Mouse (Mus musculus) spleen, adult 2 months (tissue): Measurements from ENCODE around the gene Mrrf. TPM values are rescaled to one million over a fixed set of nuclear protein-coding genes. Genes with fewer than 3 reads are reported as not detected.

Experiments
- DNase-seq, 2 experiments: peaks; one replicate each; pipeline versions ENCODE4 v3.0.0 to v3.0.0-alpha.2; 2012 to 2021; ENCODE audit warnings: low spot score in 2 of 2, low read depth in 1 of 2
- H3K27ac ChIP-seq: fragments of 200-500 bp; 2 replicates; pipeline ENCODE4 v1.5.1; 2012; ENCODE audit warnings: low read length, inconsistent platforms; ENCODE audit not compliant: insufficient read depth
- H3K27me3 ChIP-seq: fragments of 200-500 bp; 2 replicates; pipeline ENCODE4 v1.6.1; 2012; ENCODE audit warnings: mild to moderate bottlenecking, moderate library complexity, low read length, inconsistent platforms; ENCODE audit not compliant: control insufficient read depth, insufficient read depth
- H3K36me3 ChIP-seq: fragments of 200-500 bp; 2 replicates; pipeline ENCODE4 v1.6.1; 2012; ENCODE audit warnings: mild to moderate bottlenecking, low read length, inconsistent platforms; ENCODE audit not compliant: control insufficient read depth, insufficient read depth
- H3K4me1 ChIP-seq: fragments of 200-500 bp; 2 replicates; pipeline ENCODE4 v1.6.1; 2011; ENCODE audit warnings: inconsistent platforms; ENCODE audit not compliant: control insufficient read depth, insufficient read depth, insufficient read length
- H3K4me3 ChIP-seq: fragments of 200-500 bp; 2 replicates; pipeline ENCODE4 v1.5.1; 2011; ENCODE audit warnings: mild to moderate bottlenecking, inconsistent platforms; ENCODE audit not compliant: insufficient read depth, insufficient read length; ENCODE audit errors: extremely low read depth
- CTCF ChIP-seq: fragments of 200-500 bp; IDR thresholded peaks from 2 replicates; pipeline ENCODE4 v1.5.1; 2011; ENCODE audit warnings: mild to moderate bottlenecking, inconsistent platforms; ENCODE audit not compliant: insufficient read depth, insufficient read length, insufficient replicate concordance; ENCODE audit errors: extremely low read depth
- POLR2A ChIP-seq: fragments of 200-500 bp; IDR thresholded peaks from 2 replicates; pipeline ENCODE4 v1.6.1; 2011; ENCODE audit warnings: low read depth, low read length, inconsistent platforms
- WGBS: fragments of 180-500 bp; shearing (Covaris S2); methylation state at CpG from one replicate; pipeline ENCODE4 v1.1.7; 2018; 5-methylcytosine and 5-hydroxymethylcytosine counted together
- polyA plus RNA-seq: library from polyadenylated mRNA; depleted of rRNA; stranded (reverse); fragments of >200 nt; gene quantifications from 2 replicates; pipeline ENCODE4 v1.2.3, GENCODE M21; 2012

Gene Mrrf
- polyA plus RNA-seq, 1 experiment: 13.4 TPM

GRCm38 (mm10) chr2:36197919-36198881, 62.0 kb downstream of the Mrrf start:
- no peaks in the 10 kb centered on the region for H3K36me3 ChIP-seq
- no peak overlapping the region for H3K27ac ChIP-seq
- TF ChIP-seq CTCF: no peak
- TF ChIP-seq POLR2A: no peak
- peaks cover 3% of the 10 kb centered on the region; the same call in 1 of the 2 replicates for H3K4me1 ChIP-seq
- 42% methylated on average over 20 of the region's 20 CpGs for WGBS
- H3K27me3 ChIP-seq: peaks cover 8% of the 10 kb centered on the region; the same call in 1 of the 2 replicates
- DNase-seq: no peak
- no peak overlapping the region for H3K4me3 ChIP-seq

GRCm38 (mm10) chr2:36198882-36199262, 62.7 kb downstream of the Mrrf start:
- H3K36me3 ChIP-seq: no peaks in the 10 kb centered on the region
- H3K27ac ChIP-seq: no peak overlapping the region
- H3K27me3 ChIP-seq: peaks cover 11% of the 10 kb centered on the region; the same call in 1 of the 2 replicates
- TF ChIP-seq POLR2A (no peak), CTCF (no peak)
- no peak for DNase-seq
- H3K4me1 ChIP-seq: peaks cover 3% of the 10 kb centered on the region; the same call in 1 of the 2 replicates
- WGBS: 79% methylated on average over 3 of the region's 3 CpGs
- no peak overlapping the region for H3K4me3 ChIP-seq

GRCm38 (mm10) chr2:36200813-36201212, 64.6 kb downstream of the Mrrf start:
- 96% methylated on average over 2 of the region's 2 CpGs for WGBS
- Histone ChIP-seq H3K36me3 (no peaks in the 10 kb centered on the region), H3K27ac (no peak overlapping the region), H3K4me1 (peaks cover 3% of the 10 kb centered on the region; the same call in 1 of the 2 replicates), H3K4me3 (no peak overlapping the region), H3K27me3 (peaks cover 11% of the 10 kb centered on the region; the same call in 1 of the 2 replicates)
- TF ChIP-seq CTCF (no peak), POLR2A (no peak)
- no peak for DNase-seq

- TF ChIP-seq CTCF: no peak
- TF ChIP-seq POLR2A: no peak
- WGBS: 40% methylated on average over 18 of the region's 18 CpGs
- Histone ChIP-seq H3K36me3 (no peaks in the 10 kb centered on the region), H3K27ac (no peak overlapping the region), H3K27me3 (peaks cover 11% of the 10 kb centered on the region; the same call in 1 of the 2 replicates), H3K4me1 (peaks cover 3% of the 10 kb centered on the region; the same call in 1 of the 2 replicates), H3K4me3 (no peak overlapping the region)
- no peak for DNase-seq
Observed at GRCm38 (mm10) chr2:36201756-36202610, 65.8 kb downstream of the Mrrf start.

GRCm38 (mm10) chr2:36202611-36202880, 66.4 kb downstream of the Mrrf start:
- H3K27me3 ChIP-seq: peaks cover 11% of the 10 kb centered on the region; the same call in 1 of the 2 replicates
- TF ChIP-seq CTCF (no peak), POLR2A (no peak)
- no peak overlapping the region for H3K27ac ChIP-seq
- no peak overlapping the region; the same call in 1 of the 2 replicates for H3K4me3 ChIP-seq
- no peaks in the 10 kb centered on the region for H3K36me3 ChIP-seq
- WGBS: 15% methylated on average over 5 of the region's 5 CpGs
- DNase-seq: no peak
- H3K4me1 ChIP-seq: peaks cover 3% of the 10 kb centered on the region; the same call in 1 of the 2 replicates

- peak; percentile 33 to 52 for DNase-seq
- WGBS: 3% methylated on average over 39 of the region's 39 CpGs
- Histone ChIP-seq H3K4me3 (peak overlapping the region; percentile 32; the same call in 1 of the 2 replicates), H3K36me3 (no peaks in the 10 kb centered on the region), H3K27me3 (peaks cover 11% of the 10 kb centered on the region; the same call in 1 of the 2 replicates), H3K27ac (no peak overlapping the region), H3K4me1 (peaks cover 3% of the 10 kb centered on the region; the same call in 1 of the 2 replicates)
- TF ChIP-seq POLR2A (no peak), CTCF (no peak)
Observed at GRCm38 (mm10) chr2:36203011-36203825, 67.0 kb downstream of the Mrrf start.
